Mouse (Mus musculus) large intestine, adult 2 months (tissue): ENCODE measurements around the gene Ist1. TPM values are rescaled to one million over a fixed set of nuclear protein-coding genes. Genes with fewer than 3 reads are reported as not detected.

Experiments
- polyA plus RNA-seq: library from polyadenylated mRNA; depleted of rRNA; stranded (reverse); fragments of >200 nt; gene quantifications from 2 replicates; pipeline ENCODE4 v1.2.3, GENCODE M21; 2012; rRNA removed

Ist1 gene
- polyA plus RNA-seq, 1 experiment, result 54.0 TPM

Other genes with a start within 250 kb of the Ist1 start
- gene Pmfbp1, start 199.2 kb downstream of the Ist1 start, polyA plus RNA-seq, result not detected in 2 replicates
- gene Dhx38, start 127.4 kb downstream of the Ist1 start, polyA plus RNA-seq, result 16.6 and 19.7 TPM in 2 replicates
- gene Txnl4b, start 127.4 kb downstream of the Ist1 start, polyA plus RNA-seq, result 4.8 and 5.8 TPM in 2 replicates
- gene Hp, start 114.1 kb downstream of the Ist1 start, polyA plus RNA-seq, result 17.8 and 35.4 TPM in 2 replicates
- 12.5 and 20.0 TPM in 2 replicates for gene Dhodh, start 84.6 kb downstream of the Ist1 start, polyA plus RNA-seq
- gene Pkd1l3, start 78.7 kb downstream of the Ist1 start, polyA plus RNA-seq, result 0.05 and 0.23 TPM in 2 replicates
- gene Zfp821, start 12.3 kb upstream of the Ist1 start, polyA plus RNA-seq, result 5.6 and 6.3 TPM in 2 replicates
- 5.5 and 8.6 TPM in 2 replicates for gene Atxn1l, start 44.5 kb upstream of the Ist1 start, polyA plus RNA-seq
- gene Ap1g1, start 85.3 kb upstream of the Ist1 start, polyA plus RNA-seq, result 28.5 and 37.0 TPM in 2 replicates
- gene Phlpp2, start 175.3 kb upstream of the Ist1 start, polyA plus RNA-seq, result 10.4 and 24.2 TPM in 2 replicates